Comparison of ENCODE assay signal across 8 mouse cellular contexts in genomic region chr1:34007379-34007778, GRCm38 (mm10).
DNase-seq lines count a peak whose midpoint lies in the region; ATAC-seq lines count a peak whose summit lies in the region.

No protein-coding gene starts in this region.

- H3K4me3 ChIP-seq in kidney, embryonic 15.5 days (replicated peaks): peak overlapping the region; percentile 53
- H3K4me3 ChIP-seq in hindbrain, embryonic 10.5 days: peak overlapping the region; percentile 65
- H3K4me3 ChIP-seq in midbrain, embryonic 12.5 days: peak overlapping the region; percentile 58

- no peaks in the 10 kb centered on the region for H3K9me3 ChIP-seq in kidney, embryonic 15.5 days (replicated peaks)
- H3K9me3 ChIP-seq in hindbrain, embryonic 10.5 days: no peaks in the 10 kb centered on the region
- H3K9me3 ChIP-seq in midbrain, embryonic 12.5 days: no peaks in the 10 kb centered on the region

- 34% methylated on average over 4 of the region's 4 CpGs for WGBS in kidney, embryonic 15.5 days
- WGBS in hindbrain, embryonic 10.5 days: 8% methylated on average over 4 of the region's 4 CpGs
- WGBS in midbrain, embryonic 12.5 days: 21% methylated on average over 4 of the region's 4 CpGs

- H3K27ac ChIP-seq in kidney, embryonic 15.5 days: no peak overlapping the region
- H3K27ac ChIP-seq in hindbrain, embryonic 10.5 days: peak overlapping the region; percentile 89
- H3K27ac ChIP-seq in midbrain, embryonic 12.5 days (replicated peaks): 0 out of 2 replicates have a peak overlapping the region, but pooled peaks have one; percentile 80

- no peaks in the 10 kb centered on the region for H3K36me3 ChIP-seq in kidney, embryonic 15.5 days
- no peaks in the 10 kb centered on the region for H3K36me3 ChIP-seq in hindbrain, embryonic 10.5 days
- H3K36me3 ChIP-seq in midbrain, embryonic 12.5 days: no peaks in the 10 kb centered on the region

- DNase-seq in kidney, adult 18-20 months: no peak
- peak; percentile 56 for DNase-seq in cerebellum, adult 9-11 months
- DNase-seq in hindbrain, embryonic 10.5 days (ENCODE audit: low spot score): no peak
- DNase-seq in ovary, postnatal 14 days (ENCODE audit: low spot score): no peak
- DNase-seq in adrenal gland, postnatal 36 days: no peak
- no peak for DNase-seq in layer of hippocampus, postnatal 10 days (ENCODE audit: low spot score in 2 of 2)

- H3K4me1 ChIP-seq in kidney, embryonic 15.5 days: peaks cover 44% of the 10 kb centered on the region
- peaks cover 70% of the 10 kb centered on the region for H3K4me1 ChIP-seq in hindbrain, embryonic 10.5 days (replicated peaks)
- H3K4me1 ChIP-seq in midbrain, embryonic 12.5 days: peaks cover 44% of the 10 kb centered on the region

- peaks cover 4% of the 10 kb centered on the region; the same call in 1 of the 2 replicates for H3K27me3 ChIP-seq in kidney, embryonic 15.5 days
- peaks cover 11% of the 10 kb centered on the region for H3K27me3 ChIP-seq in hindbrain, embryonic 10.5 days (ENCODE audit: insufficient read depth, poor library complexity, severe bottlenecking)
- H3K27me3 ChIP-seq in midbrain, embryonic 12.5 days: no peaks in the 10 kb centered on the region

- peak overlapping the region; percentile 73 for H3K4me2 ChIP-seq in kidney, embryonic 15.5 days
- peak overlapping the region; percentile 71 for H3K4me2 ChIP-seq in midbrain, embryonic 12.5 days (replicated peaks)

- no peak for ATAC-seq in kidney, embryonic 15.5 days (replicated peaks; ENCODE audit: low FRiP score)
- ATAC-seq in midbrain, embryonic 12.5 days (ENCODE audit: low FRiP score, low read depth): no peak

- H3K9ac ChIP-seq in kidney, embryonic 15.5 days: no peak overlapping the region
- peak overlapping the region; percentile 68 for H3K9ac ChIP-seq in midbrain, embryonic 12.5 days (replicated peaks)
